Mouse (Mus musculus) urinary bladder, postnatal 14 days (tissue): ENCODE measurements around the gene Tshz2.
A peak's percentile ranks its signal among the peaks of the same experiment; 100 is the strongest.
"Not testable (repeated sequence)": the region's sequence is repeated elsewhere in the genome, so short reads cannot be mapped to it uniquely, and the experiment has no call there.

ENCODE experiments used
- DNase-seq: peaks from one replicate; pipeline ENCODE4 v3.0.0; 2021; ENCODE audit warnings: low spot score

The Tshz2 gene

DNA sequence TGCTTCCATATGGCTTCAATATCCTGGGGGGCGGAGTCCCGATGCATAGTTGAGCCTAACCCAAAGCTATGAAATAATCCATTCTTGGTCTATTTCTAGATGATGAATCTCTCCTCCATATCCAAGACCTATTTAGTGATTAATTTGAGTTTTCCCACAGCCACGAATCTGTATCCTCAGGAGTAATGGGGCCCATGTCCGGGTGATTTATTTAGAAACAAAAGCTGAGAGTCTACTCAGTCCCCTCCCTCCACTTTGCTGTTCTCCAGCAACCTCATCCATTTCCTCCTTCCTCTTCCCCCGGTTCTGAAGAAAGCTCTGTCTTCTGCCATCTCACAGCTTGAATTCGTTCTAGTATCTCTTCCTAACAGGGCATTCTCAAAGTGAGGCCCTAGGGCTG lies 125.3 kb downstream of the Tshz2 start:
- no peak for DNase-seq

DNA sequence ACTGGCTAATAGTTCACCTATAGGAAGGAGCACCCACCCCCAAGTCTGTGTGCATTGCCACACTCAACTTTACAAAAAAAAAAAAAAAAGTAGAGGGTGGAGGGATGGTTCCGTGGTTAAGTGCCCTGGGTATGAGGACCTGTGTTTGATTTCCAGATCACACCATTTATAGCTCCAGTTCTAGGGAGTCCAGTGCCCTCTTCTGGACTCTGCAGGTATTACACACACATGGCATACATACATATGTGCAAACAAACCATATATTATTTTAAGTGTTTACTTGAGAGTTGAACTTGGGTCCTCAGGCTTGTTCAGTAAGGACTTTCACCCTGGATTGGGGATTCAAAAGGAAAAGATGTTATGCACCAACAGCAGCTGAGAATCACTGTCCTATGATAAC lies 127.3 kb downstream of the Tshz2 start:
- DNase-seq: no peak

DNA sequence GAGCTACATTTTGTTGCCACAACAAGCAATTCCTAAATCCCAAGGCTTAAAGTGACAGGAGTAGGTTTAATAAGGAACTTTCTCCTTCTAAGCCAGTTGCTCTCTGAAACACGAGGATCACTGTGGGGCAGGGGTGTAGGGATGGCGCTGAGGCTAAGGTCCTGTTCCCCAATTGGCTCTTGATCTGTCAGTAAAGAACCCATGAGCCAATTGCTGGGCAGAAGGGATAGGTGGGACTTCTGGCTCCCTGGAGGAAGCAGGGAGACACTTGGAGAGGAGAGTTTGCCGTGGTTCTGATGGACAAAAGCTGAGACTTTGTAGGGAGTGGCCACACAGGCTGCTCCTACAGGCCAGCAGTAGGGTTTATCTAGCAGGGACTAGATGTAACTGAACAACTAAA lies 128.9 kb downstream of the Tshz2 start:
- DNase-seq: no peak

DNA sequence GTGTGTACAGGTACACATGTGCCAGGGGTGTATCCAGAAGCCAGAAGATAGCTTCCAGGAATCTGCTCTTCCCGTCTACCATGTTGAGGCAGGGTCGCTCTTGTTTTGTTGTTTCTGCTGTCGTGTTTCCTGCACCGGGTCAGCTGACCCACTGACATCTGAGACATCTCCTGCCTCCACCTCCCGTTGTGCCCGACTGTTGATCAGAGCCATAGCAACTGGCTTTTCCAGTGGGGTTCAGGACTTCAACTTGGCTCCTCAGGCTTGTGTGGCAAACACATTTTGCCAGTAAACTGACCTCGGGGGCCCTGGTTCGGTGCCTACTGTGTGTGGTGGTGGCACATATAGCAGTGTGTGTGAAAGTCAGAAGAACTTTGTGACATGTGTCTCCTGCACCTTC lies 129.5 kb downstream of the Tshz2 start:
- no peak for DNase-seq

DNA sequence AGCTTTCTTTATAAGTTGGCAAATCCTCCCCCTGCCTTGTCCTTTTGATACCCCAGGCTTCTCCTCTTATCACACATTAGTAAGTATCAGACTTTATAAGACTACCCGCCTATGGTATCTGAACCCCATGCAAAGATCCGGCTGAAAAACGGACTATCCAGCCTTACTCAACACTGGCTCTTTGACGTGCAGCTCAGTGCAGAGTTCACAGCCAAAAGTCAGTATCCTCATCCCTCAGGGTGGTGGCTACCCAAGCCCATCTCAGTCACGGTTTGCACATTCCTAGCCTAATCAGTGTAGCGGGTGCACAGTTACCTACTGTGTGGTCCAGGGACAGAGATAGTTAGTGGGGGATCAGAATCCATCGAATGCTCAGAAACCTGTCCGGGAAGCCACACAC lies 130.9 kb downstream of the Tshz2 start:
- DNase-seq: no peak

DNA sequence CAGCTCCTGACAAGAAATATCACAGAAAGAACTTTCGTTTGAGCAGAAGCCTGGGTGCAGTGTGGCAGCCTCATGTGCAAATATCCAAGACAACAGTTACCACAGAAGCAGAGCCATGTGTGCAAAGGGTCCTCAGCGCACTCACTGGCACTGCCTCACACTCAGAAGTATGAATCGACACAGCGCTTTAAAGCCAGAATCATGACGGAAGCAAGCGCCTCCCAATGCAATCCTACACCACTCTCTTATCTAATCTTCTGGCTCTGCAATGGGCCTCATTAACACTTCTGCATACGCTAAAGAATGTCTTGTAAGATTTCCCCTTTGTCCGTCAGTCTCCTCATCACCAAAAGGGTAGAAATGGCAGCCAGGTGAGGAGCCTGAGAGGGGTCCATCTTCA lies 133.4 kb downstream of the Tshz2 start:
- no peak for DNase-seq

DNA sequence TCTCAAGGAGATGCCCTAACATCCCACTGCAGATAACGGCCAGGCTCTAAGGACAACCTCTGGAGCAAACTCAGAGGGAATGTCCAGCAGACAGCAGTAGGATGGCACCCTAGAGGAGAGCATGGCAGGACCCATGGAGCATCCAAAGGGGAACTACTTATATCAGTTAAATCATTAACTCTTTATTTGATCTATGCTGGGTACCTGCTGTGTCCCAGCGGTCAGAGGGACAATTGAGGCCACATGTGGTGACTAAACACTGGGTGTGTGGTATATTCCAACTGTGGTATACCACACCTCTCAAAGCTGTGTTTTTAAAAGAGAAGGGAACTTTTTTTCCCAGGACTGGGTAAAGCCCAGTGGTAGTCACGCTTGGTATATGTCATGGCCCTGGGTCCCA lies 134.5 kb downstream of the Tshz2 start:
- no peak for DNase-seq

DNA sequence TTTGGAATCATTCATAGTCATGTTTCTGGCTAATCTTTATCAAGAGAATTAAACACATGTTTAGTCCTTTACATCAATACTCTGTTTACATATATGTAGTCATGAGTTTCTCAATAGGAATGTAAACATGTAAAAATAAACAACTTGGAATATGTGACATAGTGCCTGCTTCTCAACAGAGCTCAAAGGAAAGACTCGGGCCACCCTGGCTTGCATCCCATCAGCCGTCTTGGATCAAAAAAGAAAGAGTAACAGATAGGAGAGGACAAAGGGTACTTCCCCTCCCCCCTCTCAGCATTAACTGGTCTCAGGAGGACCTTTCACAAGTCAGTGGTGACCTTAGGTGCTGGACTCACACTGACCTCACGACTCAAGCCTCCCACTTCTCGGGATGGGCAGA lies 142.3 kb downstream of the Tshz2 start:
- DNase-seq: no peak

DNA sequence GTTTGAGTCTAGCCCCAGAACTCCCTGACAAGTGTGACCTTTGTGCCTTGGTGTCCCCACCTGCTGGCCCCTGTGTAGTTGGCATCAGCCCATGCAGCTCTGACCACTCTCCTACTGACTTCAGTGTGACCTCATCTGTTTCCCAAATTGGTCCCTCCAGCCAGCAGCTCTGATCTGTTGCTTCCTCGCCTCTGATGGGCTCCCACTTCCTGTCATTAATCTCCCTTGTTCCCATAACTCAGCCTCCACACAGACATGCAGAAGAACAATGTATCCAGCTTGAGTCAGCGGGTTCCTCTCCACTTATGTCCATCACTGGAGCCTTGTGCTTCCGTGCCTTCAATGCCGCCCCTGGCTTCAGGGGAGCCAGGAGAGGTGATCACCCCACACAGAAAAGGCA lies 144.4 kb downstream of the Tshz2 start:
- no peak for DNase-seq

DNA sequence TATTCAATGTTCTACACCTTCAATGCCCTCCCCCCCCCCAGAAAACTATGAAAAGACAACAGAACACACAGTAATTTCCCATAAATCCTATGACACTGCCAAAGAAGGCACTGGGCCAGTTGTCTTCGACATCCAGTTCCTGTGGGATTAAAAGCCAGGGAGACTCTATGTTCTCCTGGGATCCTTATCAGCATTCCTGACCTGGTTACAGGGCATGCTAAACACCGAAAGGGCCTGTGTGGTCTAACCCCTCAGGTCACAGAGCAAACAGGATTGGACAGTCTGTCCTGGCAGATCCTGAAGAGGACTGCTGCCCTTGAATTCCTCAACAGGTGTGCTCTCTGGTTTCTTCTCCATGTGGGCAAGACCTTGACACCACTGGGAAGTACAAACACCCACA lies 145.0 kb downstream of the Tshz2 start:
- no peak for DNase-seq

DNA sequence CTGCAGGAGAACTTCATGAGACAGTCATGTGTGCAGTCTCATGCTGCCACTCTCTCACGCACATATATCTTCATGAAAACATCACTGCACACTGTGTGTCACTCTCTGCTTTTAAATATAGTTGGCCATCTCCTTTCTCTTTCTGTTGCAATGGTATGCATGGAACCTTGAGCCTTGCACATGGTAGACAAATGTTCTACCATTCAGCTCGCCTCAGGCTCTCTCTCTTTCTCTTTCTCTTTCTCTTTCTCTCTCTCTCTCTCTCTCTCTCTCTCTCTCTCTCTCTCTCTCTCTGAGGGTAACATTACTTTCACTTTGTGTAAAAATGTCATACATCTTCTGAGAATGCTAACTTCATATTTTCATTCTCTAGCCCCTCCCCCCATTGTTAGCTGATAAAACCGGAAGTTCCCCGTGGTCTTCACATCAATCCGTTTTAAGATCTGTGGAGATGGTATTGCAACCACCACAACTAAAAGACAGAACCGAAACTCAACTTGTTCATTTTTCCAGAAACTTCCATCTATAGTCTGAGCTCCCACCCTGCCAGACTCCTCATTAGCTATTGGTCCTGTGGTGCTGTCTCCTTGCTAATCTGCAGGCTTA lies 146.0 kb downstream of the Tshz2 start:
- DNase-seq: no peak

DNA sequence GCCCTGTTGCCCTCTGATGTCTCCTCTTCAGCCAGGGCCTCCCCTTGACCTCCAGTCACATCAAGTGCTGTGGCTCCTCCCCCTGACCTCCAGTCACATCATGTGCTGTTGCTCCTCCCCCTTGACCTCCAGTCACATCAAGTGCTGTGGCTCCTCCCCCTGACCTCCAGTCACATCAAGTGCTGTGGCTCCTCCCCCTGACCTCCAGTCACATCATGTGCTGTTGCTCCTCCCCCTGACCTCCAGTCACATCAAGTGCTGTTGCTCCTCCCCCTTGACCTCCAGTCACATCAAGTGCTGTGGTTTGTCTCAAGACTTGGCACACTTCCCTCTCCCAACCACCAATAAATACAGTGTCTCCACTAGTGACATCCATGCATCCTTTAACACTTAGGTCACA lies 148.9 kb downstream of the Tshz2 start:
- not testable (repeated sequence) for DNase-seq

DNA sequence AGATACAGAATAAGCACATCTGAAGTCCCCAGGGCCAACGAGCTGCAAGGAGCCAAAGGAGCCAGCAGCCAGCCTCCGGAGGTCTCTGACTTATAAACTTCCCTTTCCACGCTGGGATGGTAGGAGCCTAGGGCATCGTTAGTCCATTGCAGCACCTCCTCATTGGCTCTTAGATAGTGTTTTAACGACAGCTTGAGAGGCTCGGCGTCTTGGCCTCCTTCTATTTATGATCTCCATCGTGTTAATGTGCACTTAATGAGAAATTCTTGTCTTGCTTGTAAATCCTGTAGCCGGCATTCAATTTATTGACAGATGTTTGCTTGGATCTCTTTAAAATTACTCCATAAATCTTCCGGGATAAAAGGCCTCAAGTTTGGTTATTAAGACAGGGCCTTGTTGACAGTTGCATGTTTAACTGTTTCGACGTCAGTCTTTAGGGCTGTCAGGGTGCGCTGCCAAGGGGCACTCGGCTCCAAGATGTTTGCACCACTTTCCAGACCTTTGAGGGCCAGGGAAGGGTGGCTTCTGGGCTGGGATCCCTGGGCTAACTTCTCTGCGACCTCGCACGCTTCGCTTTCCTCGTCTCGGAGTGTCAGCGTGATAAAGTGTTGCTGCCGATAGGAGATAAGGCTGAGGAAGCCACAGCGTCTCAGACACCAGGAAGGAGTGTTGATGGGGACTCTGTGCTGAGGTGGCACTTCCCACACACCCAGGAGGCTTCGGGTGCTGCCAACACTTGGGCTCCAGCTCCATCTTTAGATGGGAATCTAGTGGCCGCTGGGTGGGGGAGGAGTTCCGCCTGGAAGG lies 150.3 kb downstream of the Tshz2 start:
- DNase-seq: no peak

DNA sequence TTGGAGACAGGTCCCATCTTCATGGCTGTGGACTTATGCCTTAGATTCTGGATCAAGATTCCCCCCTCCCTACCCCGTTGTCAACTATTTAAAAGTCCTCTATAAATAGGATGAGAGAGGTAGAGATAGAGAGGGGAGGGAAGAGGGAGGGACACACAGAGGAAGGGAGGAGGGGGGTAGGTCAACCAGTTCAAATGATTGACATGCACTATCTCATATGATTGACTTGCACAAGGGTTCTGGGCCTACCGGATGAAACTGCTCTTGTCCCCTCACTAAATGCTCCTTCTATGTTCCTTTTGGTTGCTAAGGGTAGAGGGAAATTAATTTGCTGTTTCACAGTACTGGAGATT lies 150.8 kb downstream of the Tshz2 start:
- DNase-seq: no peak

DNA sequence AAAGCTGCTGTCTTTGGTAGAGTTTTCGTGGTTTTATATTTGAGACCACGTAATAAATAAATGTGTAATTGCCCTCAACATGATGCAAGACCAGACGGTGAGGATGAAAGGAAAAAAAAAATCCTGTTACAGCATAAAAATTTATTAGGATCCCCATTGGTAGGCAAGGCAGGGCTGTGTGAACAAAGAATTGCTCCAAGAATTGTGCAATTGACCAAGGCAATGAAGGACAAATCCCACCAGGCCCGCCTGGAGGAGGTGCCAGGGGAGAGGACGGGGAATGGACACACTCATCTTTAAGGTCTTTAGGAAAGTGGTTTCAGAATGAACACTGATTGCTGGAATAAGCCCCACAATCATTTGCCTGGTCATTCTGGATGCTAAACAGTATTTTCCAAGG lies 154.6 kb downstream of the Tshz2 start:
- DNase-seq: no peak

DNA sequence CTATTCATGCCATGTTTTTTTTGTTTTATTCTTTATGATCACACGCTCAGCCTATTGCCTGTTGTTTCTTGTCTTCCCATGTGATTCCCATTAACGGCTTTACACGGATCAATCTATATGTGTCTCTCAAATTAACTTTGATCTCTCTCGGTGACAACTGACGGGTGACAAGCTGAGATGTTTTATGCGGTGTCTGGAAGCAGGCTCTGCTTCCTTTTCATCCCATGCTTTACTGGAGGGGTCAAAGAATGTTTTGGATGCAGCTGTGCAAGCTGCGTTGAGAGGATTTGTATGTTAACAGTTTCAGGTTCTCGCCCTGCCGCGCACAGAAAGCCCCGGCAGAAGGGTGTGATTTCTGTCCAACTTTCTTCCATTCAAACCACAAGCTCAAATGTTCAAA lies 155.1 kb downstream of the Tshz2 start:
- DNase-seq: no peak

DNA sequence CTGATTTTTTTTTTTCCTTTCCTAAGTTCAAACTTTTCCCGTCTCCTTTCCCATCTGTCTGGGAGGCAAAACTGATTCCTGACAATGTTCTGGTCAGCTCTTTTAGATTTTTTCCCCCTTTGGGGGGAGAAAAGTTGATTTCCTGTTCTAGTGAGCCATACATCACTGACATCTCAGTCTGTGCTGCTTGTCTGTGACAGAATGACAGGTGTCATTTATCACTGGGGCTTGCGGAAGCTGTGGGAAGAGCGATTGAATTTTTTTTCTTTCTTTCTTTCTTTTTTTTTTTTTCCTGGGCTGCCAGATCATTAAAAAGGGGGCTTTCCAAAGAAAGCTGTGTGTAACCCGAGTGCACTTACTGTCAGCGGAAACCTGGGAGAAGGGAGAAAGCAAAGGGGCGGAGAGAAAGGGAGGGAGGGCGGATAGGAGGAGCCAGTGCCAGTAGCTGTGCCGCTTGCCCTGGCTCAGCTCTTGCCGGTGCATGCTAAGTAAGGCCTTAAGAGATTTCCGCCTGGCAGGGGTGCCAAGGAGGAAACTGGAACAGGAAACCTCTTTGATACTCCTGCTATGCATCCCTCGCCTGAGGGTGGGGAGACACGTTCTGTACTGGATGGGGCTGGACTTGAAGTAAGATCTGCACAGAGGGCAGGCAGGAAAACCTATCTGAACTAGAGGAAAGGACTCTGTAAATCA lies 157.8 kb downstream of the Tshz2 start:
- DNase-seq: peak; percentile 80

DNA sequence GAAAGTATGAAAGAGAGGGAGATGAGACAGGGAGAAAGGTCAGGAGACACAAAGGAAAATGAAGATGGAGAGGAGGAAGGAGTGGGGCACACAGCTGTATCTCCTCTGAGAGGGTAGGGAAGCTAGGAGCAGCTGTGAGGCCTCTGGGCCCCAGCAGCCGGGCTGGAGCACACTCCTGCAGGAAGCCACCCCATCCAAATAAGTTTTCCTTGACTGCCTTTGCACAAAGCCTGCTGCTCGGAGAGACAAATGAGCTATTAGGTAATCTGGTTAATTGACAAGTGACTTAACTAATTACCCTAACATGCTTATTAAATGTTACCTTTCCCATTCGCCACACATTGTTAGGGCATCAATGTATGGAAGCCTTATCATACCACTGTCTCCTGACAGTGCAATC lies 159.9 kb downstream of the Tshz2 start:
- no peak for DNase-seq

DNA sequence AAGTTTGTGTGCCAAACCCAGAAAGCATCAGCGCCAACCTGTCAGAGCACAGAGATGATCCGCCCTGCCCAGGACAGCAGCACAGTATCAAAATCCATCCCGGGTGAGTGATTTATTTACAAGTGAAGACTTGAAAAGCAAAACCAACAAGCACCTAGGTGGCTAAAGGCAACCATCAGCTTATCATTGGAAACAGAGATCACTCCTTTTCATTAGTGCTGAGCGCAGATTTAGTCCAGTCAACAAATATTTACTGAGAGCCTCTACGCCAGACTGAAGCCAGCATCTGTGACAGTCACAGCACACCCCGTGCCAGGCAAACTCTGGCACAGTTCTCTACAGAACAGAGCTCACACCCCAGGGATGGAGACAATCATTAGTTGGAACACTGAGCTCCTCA lies 169.4 kb downstream of the Tshz2 start:
- DNase-seq: no peak

DNA sequence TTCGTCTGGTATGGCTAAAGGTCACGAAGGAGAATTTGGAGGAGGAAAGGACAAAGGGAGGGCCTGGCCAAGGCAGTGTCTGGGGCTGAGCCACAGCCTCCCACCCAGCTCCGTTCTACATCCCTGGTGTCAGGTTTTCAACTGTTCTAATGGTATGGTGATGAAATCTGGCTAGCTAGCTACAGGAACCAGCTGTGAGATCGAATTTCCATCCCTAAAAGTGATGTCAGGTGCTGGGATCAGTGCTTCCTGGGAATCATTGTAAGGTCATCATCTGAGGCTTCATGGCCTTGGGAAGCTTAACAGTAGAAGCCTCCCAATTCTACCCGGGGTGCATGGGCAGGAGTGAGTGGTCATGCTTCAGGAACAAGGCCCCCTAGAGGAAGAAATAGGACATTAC lies 171.6 kb downstream of the Tshz2 start:
- no peak for DNase-seq

DNA sequence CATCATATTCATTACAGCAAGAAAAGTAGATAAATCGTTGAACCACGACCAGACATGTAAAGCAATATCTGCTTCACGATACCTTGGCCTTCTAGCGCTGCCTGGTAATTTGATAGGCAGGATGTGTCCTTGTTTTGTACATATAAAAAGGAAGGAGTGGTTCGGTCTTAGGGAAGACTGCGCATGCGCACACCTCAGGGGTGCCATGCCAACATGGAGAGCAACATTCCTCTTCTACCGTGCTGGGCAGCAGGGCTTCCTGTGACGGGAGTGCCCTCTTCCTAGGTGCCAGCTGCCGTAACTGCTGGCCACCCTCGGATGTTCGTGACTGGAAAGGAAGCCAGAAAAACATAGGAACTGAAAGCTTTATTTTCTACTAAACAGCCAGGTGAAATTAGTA lies 172.7 kb downstream of the Tshz2 start:
- DNase-seq: no peak

DNA sequence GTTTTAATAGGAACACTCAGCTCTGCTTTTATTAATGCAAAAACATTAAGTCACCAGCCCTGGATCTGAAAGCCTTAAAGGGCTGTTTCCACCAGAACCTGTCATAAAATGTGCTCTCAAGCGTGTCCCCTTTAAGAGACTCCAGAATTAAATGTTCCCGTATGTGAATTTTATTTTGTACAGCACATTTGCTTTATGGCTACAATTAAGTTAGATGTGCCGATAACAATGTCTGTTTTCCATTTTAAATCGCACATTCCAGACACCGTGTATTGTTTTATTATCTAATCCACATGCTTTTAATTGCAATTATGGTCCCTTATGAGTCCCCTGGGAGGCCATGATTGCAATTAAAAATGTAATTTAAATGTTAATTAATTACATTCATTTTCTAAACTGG lies 178.8 kb downstream of the Tshz2 start:
- DNase-seq: no peak

DNA sequence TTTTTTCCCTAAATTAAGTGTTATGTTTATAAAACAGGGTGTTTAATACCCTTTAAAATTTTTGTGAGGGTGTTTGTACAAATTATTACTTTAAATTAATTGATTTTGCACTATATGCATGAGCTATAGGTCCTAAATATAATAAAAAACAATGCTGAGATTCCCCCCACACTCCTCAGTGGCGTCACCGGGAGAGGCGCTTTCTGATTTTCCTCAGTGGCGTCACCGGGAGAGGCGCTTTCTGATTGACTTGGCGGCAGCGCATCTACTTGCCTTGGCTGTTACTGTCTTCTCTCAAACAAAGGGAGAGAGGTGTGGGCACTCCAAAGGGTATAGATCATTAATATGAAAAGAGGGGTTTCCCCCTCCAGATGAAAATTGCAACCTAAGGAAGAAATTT lies 179.2 kb downstream of the Tshz2 start:
- DNase-seq: no peak

DNA sequence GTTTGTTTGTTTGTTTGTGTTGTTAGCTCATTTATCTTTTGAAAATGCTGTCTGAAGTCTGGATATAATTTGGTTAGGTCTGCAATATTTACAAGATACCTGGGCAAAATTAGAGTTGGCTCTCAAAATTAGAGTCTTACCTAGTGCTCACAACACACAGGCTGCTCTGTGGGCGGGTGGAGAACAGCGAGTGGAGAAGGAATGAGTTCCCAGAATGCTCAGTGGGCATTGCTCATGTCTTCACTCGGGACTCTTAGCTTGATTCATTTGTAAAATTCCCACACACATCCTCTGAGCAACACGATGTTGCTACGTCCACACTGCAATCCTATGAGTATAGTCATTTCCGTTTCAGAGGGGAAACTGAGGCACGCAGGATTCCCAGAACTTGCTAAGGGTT lies 180.1 kb downstream of the Tshz2 start:
- no peak for DNase-seq
